Mouse (Mus musculus): ENCODE data around the gene Xdh. TPM values are rescaled to one million over a fixed set of nuclear protein-coding genes. Genes with fewer than 3 reads are reported as not detected.

Gene Xdh
- polyA plus RNA-seq, 1 experiment = not detected

DNA sequence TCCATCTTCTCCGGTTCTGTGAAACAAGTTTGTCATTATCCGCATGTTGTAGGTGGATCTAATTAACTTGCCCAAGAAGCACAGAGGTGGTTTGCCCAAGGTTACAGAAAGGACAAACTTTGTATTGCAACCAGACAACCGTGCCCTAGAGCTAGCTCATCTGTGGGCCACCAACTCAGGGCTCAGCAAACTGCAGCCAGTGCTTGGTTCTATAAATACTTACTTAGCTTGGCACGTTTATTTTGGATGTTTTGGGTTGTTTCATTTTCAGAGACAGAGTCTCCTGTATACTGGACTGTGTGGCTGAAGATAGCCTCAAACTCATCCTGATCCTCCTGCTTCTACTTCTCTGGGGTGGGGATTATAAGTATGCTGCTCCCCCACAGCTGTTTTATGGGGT is 35.3 kb downstream of the Xdh start:
- TF ChIP-seq GATA1 (IDR thresholded peaks at IDR 0.05; ENCODE audit: low read length) = no peak

- TF ChIP-seq GATA1 (IDR thresholded peaks at IDR 0.05; ENCODE audit: low read length) = no peak
Observed at GRCm38 (mm10) chr17:73906076-73906475, 43.9 kb downstream of the Xdh start.

DNA sequence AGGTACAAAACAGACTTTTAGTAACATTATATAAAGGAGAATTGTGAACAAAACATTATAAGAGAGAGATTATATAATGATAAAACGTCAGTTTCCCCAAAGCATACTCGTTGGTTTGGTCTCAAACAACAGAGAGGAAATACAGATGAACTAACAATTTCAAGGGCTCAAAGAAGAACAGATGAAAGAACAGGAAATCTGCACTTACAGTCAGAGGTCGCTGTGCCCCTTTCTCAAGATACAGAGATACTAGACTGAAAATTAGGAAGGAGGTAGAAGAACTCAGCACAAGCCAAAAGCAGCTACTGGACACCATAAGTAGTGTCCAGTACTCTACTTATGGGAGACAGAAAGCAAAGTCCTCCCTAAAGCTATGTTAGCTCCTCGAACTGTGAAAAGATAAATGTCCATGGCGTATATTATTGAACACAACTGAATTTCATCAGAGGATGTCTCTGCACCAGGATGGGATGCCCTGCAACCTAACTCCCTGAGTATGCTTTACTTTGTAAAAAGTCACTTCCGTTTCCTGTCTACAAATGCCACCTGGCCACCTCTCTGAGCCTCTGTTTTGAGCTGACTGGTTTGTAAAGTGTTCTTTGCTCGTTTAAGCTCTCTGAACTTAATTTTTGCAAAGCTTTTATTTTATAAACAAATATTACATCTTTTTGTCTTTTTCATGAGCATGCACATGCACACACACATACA is 44.8 kb downstream of the Xdh start:
- no peak for TF ChIP-seq GATA1 (IDR thresholded peaks at IDR 0.05; ENCODE audit: low read length)

- no peak for TF ChIP-seq GATA1 (IDR thresholded peaks at IDR 0.05; ENCODE audit: low read length)
Observed at GRCm38 (mm10) chr17:73903121-73903520, 46.9 kb downstream of the Xdh start.

GRCm38 (mm10) chr17:73902234-73902636 is 47.8 kb downstream of the Xdh start:
- TF ChIP-seq GATA1 (IDR thresholded peaks at IDR 0.05; ENCODE audit: low read length) = no peak

- TF ChIP-seq GATA1 (IDR thresholded peaks at IDR 0.05; ENCODE audit: low read length) = no peak
Observed at GRCm38 (mm10) chr17:73894399-73894798, 55.6 kb downstream of the Xdh start.

GRCm38 (mm10) chr17:73893822-73894221 is 56.2 kb downstream of the Xdh start:
- no peak for TF ChIP-seq GATA1 (IDR thresholded peaks at IDR 0.05; ENCODE audit: low read length)

GRCm38 (mm10) chr17:73893207-73893606 is 56.8 kb downstream of the Xdh start:
- TF ChIP-seq GATA1 (IDR thresholded peaks at IDR 0.05; ENCODE audit: low read length) = no peak

DNA sequence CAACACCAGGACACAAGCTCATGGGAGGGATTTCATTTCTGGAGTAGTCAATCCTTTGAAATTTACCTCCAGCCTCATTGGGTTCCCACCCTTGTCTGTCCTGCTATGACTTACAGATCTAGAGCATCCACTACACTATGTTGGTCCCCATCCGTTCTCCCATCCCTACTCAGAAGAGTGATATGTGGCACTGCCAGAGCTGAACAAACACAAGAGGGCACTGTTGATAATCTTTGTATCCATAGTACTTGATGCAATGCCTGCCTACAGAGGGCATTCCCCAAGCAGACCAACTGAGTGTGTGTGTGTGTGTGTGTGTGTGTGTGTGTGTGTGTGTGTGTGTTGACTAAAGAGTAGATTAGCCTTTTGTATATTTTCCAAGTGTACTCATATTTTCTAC is 58.4 kb downstream of the Xdh start:
- TF ChIP-seq GATA1 (IDR thresholded peaks at IDR 0.05; ENCODE audit: low read length) = no peak

DNA sequence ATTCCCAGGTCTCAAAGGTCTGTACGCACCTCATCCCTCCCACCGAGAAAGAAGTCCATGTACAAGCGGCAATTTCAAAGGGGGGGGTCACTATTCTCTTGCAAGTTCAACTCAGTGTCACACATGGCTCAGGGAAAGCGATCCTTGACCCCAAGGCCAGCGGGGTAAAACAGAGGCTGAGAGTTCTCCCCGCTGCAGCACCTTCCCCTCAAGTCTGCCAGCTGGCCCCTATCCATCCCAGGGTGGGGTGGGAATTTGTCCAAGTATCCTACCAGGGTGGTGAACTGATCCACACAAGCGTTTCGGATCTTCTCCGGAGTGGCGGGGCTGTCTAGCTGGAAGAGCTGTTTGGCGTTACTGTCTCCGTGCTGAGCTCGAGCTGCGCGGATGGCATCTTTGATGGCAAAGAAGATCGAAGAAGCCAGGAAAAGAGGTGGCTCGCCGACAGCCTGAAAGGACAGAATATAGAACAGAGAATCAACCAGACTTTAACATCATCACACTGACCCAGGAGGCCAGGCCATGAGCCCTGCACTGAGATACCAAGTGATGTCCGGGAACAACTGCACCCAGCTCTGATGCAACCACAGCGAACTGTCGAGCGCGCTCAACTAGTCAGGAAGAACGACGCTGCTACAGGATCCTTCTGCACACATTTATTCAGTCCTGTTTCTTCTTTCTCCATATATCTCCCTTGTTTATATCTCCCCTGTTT is 63.8 kb downstream of the Xdh start:
- TF ChIP-seq GATA1 (IDR thresholded peaks at IDR 0.05; ENCODE audit: low read length) = no peak

DNA sequence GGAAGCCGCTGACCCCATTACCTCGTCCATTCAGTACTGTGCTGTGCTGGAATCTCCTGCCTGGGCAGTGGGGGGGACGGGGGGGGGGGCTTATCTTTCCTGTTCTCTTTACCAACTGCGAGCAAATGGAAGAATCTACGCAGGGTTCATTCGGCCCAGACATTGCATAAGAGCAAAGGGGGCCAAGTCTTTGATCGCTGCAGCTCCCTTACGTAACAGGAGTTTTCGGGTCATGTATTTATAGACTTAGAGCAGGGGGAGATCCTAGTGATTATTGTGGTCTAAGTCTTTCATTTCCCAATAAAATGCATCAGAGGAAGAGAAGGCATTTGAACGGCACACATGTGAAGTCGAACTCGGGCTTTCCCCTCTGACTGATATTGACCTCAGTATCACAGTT is 66.7 kb downstream of the Xdh start:
- TF ChIP-seq GATA1 (IDR thresholded peaks at IDR 0.05; ENCODE audit: low read length) = no peak

- TF ChIP-seq GATA1 (IDR thresholded peaks at IDR 0.05; ENCODE audit: low read length) = no peak
Observed at GRCm38 (mm10) chr17:73882194-73882593, 67.8 kb downstream of the Xdh start.

DNA sequence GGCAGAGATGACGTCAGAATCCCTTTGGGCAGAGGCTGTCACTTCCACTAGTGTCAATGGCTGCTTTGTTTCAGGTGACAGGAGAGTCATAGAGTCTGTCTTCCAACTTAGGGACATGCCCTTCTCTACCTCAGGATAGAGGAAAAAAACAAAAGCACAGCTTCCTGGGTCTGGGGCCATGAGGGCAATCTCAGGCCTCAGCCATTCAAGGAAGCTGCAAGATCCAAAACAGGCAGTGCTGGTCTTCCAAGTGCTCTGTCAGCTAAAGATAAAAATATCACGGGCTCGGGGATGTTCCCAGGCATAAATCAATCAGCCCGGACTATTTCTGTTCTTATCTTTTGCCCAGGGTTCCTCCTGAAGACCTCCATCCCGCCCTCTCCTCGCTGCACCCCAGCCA is 68.7 kb downstream of the Xdh start:
- no peak for TF ChIP-seq GATA1 (IDR thresholded peaks at IDR 0.05; ENCODE audit: low read length)

DNA sequence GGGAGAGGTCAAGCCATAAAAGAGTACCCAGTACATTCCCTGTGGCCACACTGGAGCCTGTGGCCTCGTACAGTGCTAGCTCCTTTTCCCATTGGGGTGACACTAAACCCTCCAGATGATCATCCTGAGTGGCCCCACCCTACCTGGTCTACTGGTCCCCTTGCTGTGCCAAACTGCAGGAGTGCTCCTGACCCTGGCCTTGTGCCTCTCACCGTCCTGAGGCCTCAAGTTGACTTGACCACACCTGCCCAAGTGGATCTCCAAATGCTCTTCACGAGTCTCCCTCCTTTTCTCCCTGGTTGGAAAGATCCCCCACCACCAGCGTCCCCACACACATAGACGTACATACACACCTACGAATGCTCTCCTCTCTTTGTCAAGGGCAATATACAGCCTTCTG is 69.7 kb downstream of the Xdh start:
- TF ChIP-seq GATA1 (IDR thresholded peaks at IDR 0.05; ENCODE audit: low read length) = no peak

DNA sequence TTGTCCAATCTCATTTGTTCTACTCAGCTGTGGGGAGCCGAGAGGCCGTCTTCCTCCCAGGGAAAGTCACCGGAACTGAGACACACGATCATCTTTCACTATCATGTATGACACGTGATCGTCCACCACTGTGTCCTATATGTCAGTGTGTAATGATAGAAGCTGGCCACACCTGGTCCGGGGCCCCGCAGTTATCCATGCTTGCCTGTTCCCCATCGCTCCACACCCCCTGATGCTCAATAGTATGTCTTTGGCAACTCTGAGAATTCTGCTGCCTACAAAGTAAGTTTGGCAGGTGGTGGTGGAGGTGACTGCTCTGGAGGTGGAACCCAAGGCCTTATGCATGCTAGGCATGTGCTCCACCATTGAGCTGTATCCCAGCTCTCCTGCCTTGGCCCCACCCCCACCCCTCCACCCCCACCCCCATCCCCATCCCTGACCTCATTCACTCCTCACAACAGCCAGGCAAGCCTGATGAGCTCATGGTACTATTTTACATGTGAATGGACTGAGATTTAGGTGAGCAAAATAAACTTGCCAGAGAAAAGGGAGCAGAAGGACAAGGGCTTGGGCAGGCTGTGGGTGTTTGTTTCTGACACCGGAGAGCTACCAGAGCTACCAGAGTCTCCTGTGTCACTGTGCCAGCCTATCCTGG is 70.6 kb downstream of the Xdh start:
- no peak for TF ChIP-seq GATA1 (IDR thresholded peaks at IDR 0.05; ENCODE audit: low read length)

DNA sequence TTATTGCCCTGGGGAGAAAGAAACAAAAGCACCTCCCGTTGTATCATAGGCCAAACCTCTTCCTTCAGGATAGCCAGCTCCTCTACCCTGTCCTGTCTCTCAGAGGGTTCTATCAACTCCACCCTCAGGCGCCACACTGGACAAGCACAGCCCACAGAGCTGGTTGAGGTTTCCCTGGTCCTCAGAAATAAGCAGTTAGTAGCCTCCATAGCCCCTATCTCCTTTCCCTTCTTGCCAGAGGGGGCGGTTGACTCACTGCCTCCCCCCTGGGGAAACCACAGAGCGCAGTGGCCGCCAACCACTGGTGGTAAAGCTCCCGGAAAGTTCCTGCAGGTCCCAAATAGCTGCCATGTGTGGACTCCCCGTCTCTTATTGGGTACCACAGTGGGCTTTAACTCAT is 74.3 kb downstream of the Xdh start:
- TF ChIP-seq GATA1 (IDR thresholded peaks at IDR 0.05; ENCODE audit: low read length) = no peak

- TF ChIP-seq GATA1 (IDR thresholded peaks at IDR 0.05; ENCODE audit: low read length) = no peak
Observed at GRCm38 (mm10) chr17:73875268-73875667, 74.7 kb downstream of the Xdh start.

Data from G1E-ER4 (cell line).